Mouse (Mus musculus) intestine, embryonic 14.5 days (tissue): ENCODE results near the gene Castor2. TPM values are rescaled to one million over a fixed set of nuclear protein-coding genes. Genes with fewer than 3 reads are reported as not detected.

Source experiments
- ATAC-seq: fragments of 200-750 bp; cut with Nextera tagmentation; replicated peaks from 2 replicates; pipeline ENCODE4 v1.8.0; 2017; ENCODE audit warnings: low read depth, moderate number of reproducible peaks, moderate TSS enrichment, moderate library complexity; ENCODE audit not compliant: low FRiP score, low TSS enrichment
- DNase-seq: peaks from one replicate; pipeline ENCODE4 v3.0.0-alpha.2; 2018; ENCODE audit warnings: low spot score
- H3K27ac ChIP-seq: fragments of 300-500 bp; sonication (generic); 2 replicates; pipeline ENCODE4 v1.5.1; 2014; ENCODE audit warnings: low read depth, mild to moderate bottlenecking, control low read depth
- H3K27me3 ChIP-seq: fragments of 300-500 bp; sonication (generic); replicated peaks from 2 replicates; pipeline ENCODE4 v1.6.1; 2014; ENCODE audit warnings: low read length, control low read depth; ENCODE audit not compliant: control insufficient read depth, insufficient read depth
- H3K36me3 ChIP-seq: fragments of 300-500 bp; sonication (generic); 2 replicates; pipeline ENCODE4 v1.6.1; 2014; ENCODE audit warnings: low read length, control low read depth; ENCODE audit not compliant: control insufficient read depth, insufficient read depth
- H3K4me1 ChIP-seq: fragments of 300-500 bp; sonication (generic); replicated peaks from 2 replicates; pipeline ENCODE4 v1.6.1; 2014; ENCODE audit warnings: low read length, control low read depth, mixed read lengths; ENCODE audit not compliant: control insufficient read depth, insufficient read depth
- H3K4me2 ChIP-seq: fragments of 300-500 bp; sonication (generic); 2 replicates; pipeline ENCODE4 v1.6.1; 2014; ENCODE audit warnings: low read length
- H3K4me3 ChIP-seq: fragments of 300-500 bp; sonication (generic); 2 replicates; pipeline ENCODE4 v1.5.1; 2014; ENCODE audit warnings: low read depth, low read length, control low read depth, mixed read lengths
- H3K9ac ChIP-seq: fragments of 300-500 bp; sonication (generic); 2 replicates; pipeline ENCODE4 v1.6.1; 2014; ENCODE audit warnings: mild to moderate bottlenecking, low read length
- H3K9me3 ChIP-seq: fragments of 300-500 bp; sonication (generic); 2 replicates; pipeline ENCODE4 v1.6.1; 2016; ENCODE audit warnings: low read length, control low read depth; ENCODE audit not compliant: control insufficient read depth
- WGBS: fragments of 180-500 bp; shearing (Covaris S2); extraction: QIAGEN DNeasy Blood & Tissue Kit; methylation state at CpG from one replicate; pipeline ENCODE4 v1.1.7; 2014; 5-methylcytosine and 5-hydroxymethylcytosine counted together
- polyA plus RNA-seq: library from polyadenylated mRNA; unstranded; fragments of >200 nt; fragmentation: Nextera tagmentation; extraction: Ambion mirVana; gene quantifications from 2 replicates; pipeline ENCODE4 v1.2.1, GENCODE M21; 2014

Castor2 gene
- polyA plus RNA-seq, 1 experiment from 2014 or later = 6.2 TPM

- under 1% methylated on average over 72 of the region's 72 CpGs for WGBS
- peak; percentile 86 for DNase-seq
These were observed 76.8 kb downstream of the Castor2 start, which contains the start of gene Rcc1l for GRCm38 (mm10) chr5:134176169-134176881. Gene Rcc1l (minus strand): TSS chr5:134176774.

GRCm38 (mm10) chr5:134178536-134178935, 79.0 kb downstream of the Castor2 start:
- Histone ChIP-seq H3K4me1 (peaks cover 25% of the 10 kb centered on the region), H3K9me3 (no peaks in the 10 kb centered on the region), H3K4me3 (no peak overlapping the region), H3K36me3 (no peaks in the 10 kb centered on the region), H3K27ac (no peak overlapping the region), H3K27me3 (no peaks in the 10 kb centered on the region), H3K9ac (no peak overlapping the region), H3K4me2 (no peak overlapping the region)
- ATAC-seq (no peak), DNase-seq (no peak)
- WGBS = 68% methylated on average over 7 of the region's 7 CpGs

More at GRCm38 (mm10) chr5:134176169-134176881, 76.8 kb downstream of the Castor2 start, which contains the start of gene Rcc1l:
- Histone ChIP-seq H3K4me2 (peak within 1 kb of the TSS; percentile 88), H3K9me3 (no peaks in the 10 kb centered on the region), H3K9ac (peak within 1 kb of the TSS; percentile 86), H3K4me1 (peaks cover 10% of the 10 kb centered on the region), H3K4me3 (peak within 1 kb of the TSS; percentile 92), H3K36me3 (peaks cover 10% of the 10 kb centered on the region; the same call in 1 of the 2 replicates), H3K27me3 (no peaks in the 10 kb centered on the region), H3K27ac (peak within 1 kb of the TSS; percentile 83)
- peak; percentile 86 for ATAC-seq

- no peak overlapping the region for H3K4me2 ChIP-seq
- ATAC-seq (no peak), DNase-seq (peak; percentile 93)
- no peaks in the 10 kb centered on the region for H3K27me3 ChIP-seq
- 24% methylated on average over 7 of the region's 7 CpGs for WGBS
- H3K9me3 ChIP-seq = no peaks in the 10 kb centered on the region
- no peak overlapping the region for H3K9ac ChIP-seq
- no peaks in the 10 kb centered on the region for H3K36me3 ChIP-seq
- peaks cover 25% of the 10 kb centered on the region for H3K4me1 ChIP-seq
- no peak overlapping the region for H3K27ac ChIP-seq
- H3K4me3 ChIP-seq = no peak overlapping the region
These were observed 80.4 kb downstream of the Castor2 start for GRCm38 (mm10) chr5:134179871-134180270.

GRCm38 (mm10) chr5:134182172-134182571, 82.7 kb downstream of the Castor2 start:
- H3K36me3 ChIP-seq = no peaks in the 10 kb centered on the region
- H3K9me3 ChIP-seq = no peaks in the 10 kb centered on the region
- H3K4me2 ChIP-seq = 0 out of 2 replicates have a peak overlapping the region, but pooled peaks have one; percentile 83
- no peak for DNase-seq
- no peak overlapping the region for H3K9ac ChIP-seq
- WGBS = 60% methylated on average over 3 of the region's 3 CpGs
- ATAC-seq = no peak
- H3K27ac ChIP-seq = no peak overlapping the region
- no peak overlapping the region for H3K4me3 ChIP-seq
- H3K4me1 ChIP-seq = peaks cover 17% of the 10 kb centered on the region
- no peaks in the 10 kb centered on the region for H3K27me3 ChIP-seq

GRCm38 (mm10) chr5:134182735-134183134, 83.2 kb downstream of the Castor2 start:
- H3K27me3 ChIP-seq = no peaks in the 10 kb centered on the region
- H3K9ac ChIP-seq = no peak overlapping the region; the same call in 1 of the 2 replicates
- peaks cover 17% of the 10 kb centered on the region for H3K4me1 ChIP-seq
- H3K9me3 ChIP-seq = 0 out of 2 replicates have a peak, but pooled peaks cover 3% of the 10 kb centered on the region
- ATAC-seq = no peak
- peak overlapping the region; percentile 83 for H3K4me2 ChIP-seq
- H3K27ac ChIP-seq = 0 out of 2 replicates have a peak overlapping the region, but pooled peaks have one; percentile 16
- H3K36me3 ChIP-seq = no peaks in the 10 kb centered on the region
- DNase-seq = no peak
- peak overlapping the region; percentile 60 for H3K4me3 ChIP-seq
- 45% methylated on average over 4 of the region's 4 CpGs for WGBS

GRCm38 (mm10) chr5:134183162-134183561, 83.7 kb downstream of the Castor2 start:
- no peaks in the 10 kb centered on the region for H3K27me3 ChIP-seq
- no peaks in the 10 kb centered on the region for H3K36me3 ChIP-seq
- no peak for ATAC-seq
- peak overlapping the region; percentile 60 for H3K4me3 ChIP-seq
- peaks cover 17% of the 10 kb centered on the region for H3K4me1 ChIP-seq
- WGBS = 43% methylated on average over 7 of the region's 7 CpGs
- H3K4me2 ChIP-seq = peak overlapping the region; percentile 83
- H3K9ac ChIP-seq = peak overlapping the region; percentile 86
- peak overlapping the region; percentile 95; the same call in 1 of the 2 replicates for H3K27ac ChIP-seq
- 0 out of 2 replicates have a peak, but pooled peaks cover 3% of the 10 kb centered on the region for H3K9me3 ChIP-seq
- DNase-seq = no peak

GRCm38 (mm10) chr5:134183880-134184808, 84.6 kb downstream of the Castor2 start, which contains the start of gene Gtf2ird2:
Gene Gtf2ird2 (plus strand): TSS chr5:134184019.
- Histone ChIP-seq H3K4me2 (peak within 1 kb of the TSS; percentile 83), H3K4me1 (peaks cover 17% of the 10 kb centered on the region), H3K27me3 (no peaks in the 10 kb centered on the region), H3K27ac (peak within 1 kb of the TSS; percentile 95), H3K9ac (peak within 1 kb of the TSS; percentile 86), H3K4me3 (peak within 1 kb of the TSS; percentile 60), H3K36me3 (no peaks in the 10 kb centered on the region), H3K9me3 (0 out of 2 replicates have a peak, but pooled peaks cover 3% of the 10 kb centered on the region)
- peak; percentile 94 for ATAC-seq
- under 1% methylated on average over 88 of the region's 92 CpGs for WGBS
- DNase-seq = peak; percentile 98

- H3K36me3 ChIP-seq = peaks cover under 1% of the 10 kb centered on the region; the same call in 1 of the 2 replicates
- no peaks in the 10 kb centered on the region for H3K27me3 ChIP-seq
- 0 out of 2 replicates have a peak, but pooled peaks cover 3% of the 10 kb centered on the region for H3K9me3 ChIP-seq
- no peak for ATAC-seq
- no peak overlapping the region for H3K4me2 ChIP-seq
- no peak for DNase-seq
- peaks cover 17% of the 10 kb centered on the region for H3K4me1 ChIP-seq
- H3K4me3 ChIP-seq = no peak overlapping the region
- H3K9ac ChIP-seq = no peak overlapping the region
- H3K27ac ChIP-seq = no peak overlapping the region
- 76% methylated on average over 3 of the region's 3 CpGs for WGBS
These were observed 86.5 kb downstream of the Castor2 start for GRCm38 (mm10) chr5:134186059-134186458.
